Mouse (Mus musculus) heart, embryonic 15.5 days (tissue): ENCODE measurements around the gene Rbbp8nl. TPM values are rescaled to one million over a fixed set of nuclear protein-coding genes. Genes with fewer than 3 reads are reported as not detected.

Experiments
- microRNA-seq: library from miRNA; unstranded; fragments of <30 nt; microRNA quantifications from one replicate; pipeline ENCODE4, GENCODE M21; 2016
- polyA plus RNA-seq: library from polyadenylated mRNA; unstranded; fragments of >200 nt; fragmentation: Nextera tagmentation; extraction: Ambion mirVana; gene quantifications from 2 replicates; pipeline ENCODE4 v1.2.1, GENCODE M21; 2015

Gene Rbbp8nl
- polyA plus RNA-seq, 1 experiment from 2014 or later: 0.06 TPM

Small RNA genes within 50 kb of the gene (microRNA-seq; reads per million reads assigned to microRNA genes)
- gene Mir3091: not detected

Other genes starting within 250 kb of the Rbbp8nl start
- gene Psma7, start 247.4 kb downstream of the Rbbp8nl start, polyA plus RNA-seq: 347 and 368 TPM in 2 replicates
- gene Ss18l1, start 247.4 kb downstream of the Rbbp8nl start, polyA plus RNA-seq: 2.5 and 4.1 TPM in 2 replicates
- gene Mtg2, start 219.3 kb downstream of the Rbbp8nl start, polyA plus RNA-seq: 24.4 and 25.8 TPM in 2 replicates
- gene Hrh3, start 185.4 kb downstream of the Rbbp8nl start, polyA plus RNA-seq: not detected in 2 replicates
- 31.5 and 36.9 TPM in 2 replicates for gene Osbpl2, start 170.6 kb downstream of the Rbbp8nl start, polyA plus RNA-seq
- gene Adrm1, start 118.4 kb downstream of the Rbbp8nl start, polyA plus RNA-seq: 123 and 139 TPM in 2 replicates
- gene Lama5, start 64.0 kb downstream of the Rbbp8nl start, polyA plus RNA-seq: 21.9 and 29.1 TPM in 2 replicates
- 259 and 352 TPM in 2 replicates for gene Rps21, start 32.5 kb downstream of the Rbbp8nl start, polyA plus RNA-seq
- 8.4 and 10.5 TPM in 2 replicates for gene Cables2, start 16.4 kb downstream of the Rbbp8nl start, polyA plus RNA-seq
- gene Gata5, start 44.8 kb upstream of the Rbbp8nl start, polyA plus RNA-seq: 5.3 and 7.9 TPM in 2 replicates
- 0.26 and 1.6 TPM in 2 replicates for gene Slco4a1, start 166.4 kb upstream of the Rbbp8nl start, polyA plus RNA-seq
- 1.2 and 1.8 TPM in 2 replicates for gene Ntsr1, start 210.1 kb upstream of the Rbbp8nl start, polyA plus RNA-seq